Mouse (Mus musculus) testis, adult 2 months (tissue): ENCODE results near the gene Hal. TPM values are rescaled to one million over a fixed set of nuclear protein-coding genes. Genes with fewer than 3 reads are reported as not detected.
"Not testable (repeated sequence)": the region's sequence is repeated elsewhere in the genome, so short reads cannot be mapped to it uniquely, and the experiment has no call there.

Experiments
- H3K27ac ChIP-seq: fragments of 200-500 bp; 2 replicates; pipeline ENCODE4 v1.5.1; 2012; ENCODE audit warnings: low read depth, low read length; ENCODE audit not compliant: control insufficient read depth, insufficient read depth
- H3K27me3 ChIP-seq: fragments of 200-500 bp; 2 replicates; pipeline ENCODE4 v1.6.1; 2012; ENCODE audit warnings: mild to moderate bottlenecking, low read length, moderate library complexity; ENCODE audit not compliant: control insufficient read depth, insufficient read depth
- H3K36me3 ChIP-seq: fragments of 200-500 bp; 2 replicates; pipeline ENCODE4 v1.6.1; 2012; ENCODE audit warnings: mild to moderate bottlenecking, low read length; ENCODE audit not compliant: control insufficient read depth, insufficient read depth
- H3K4me1 ChIP-seq: fragments of 200-500 bp; 2 replicates; pipeline ENCODE4 v1.6.1; 2012; ENCODE audit warnings: low read length; ENCODE audit not compliant: control insufficient read depth, insufficient read depth
- H3K4me3 ChIP-seq: fragments of 200-500 bp; 2 replicates; pipeline ENCODE4 v1.5.1; 2012; ENCODE audit warnings: low read depth, mild to moderate bottlenecking, low read length, moderate library complexity, mixed read lengths; ENCODE audit not compliant: control insufficient read depth
- CTCF ChIP-seq: fragments of 200-500 bp; IDR thresholded peaks from 2 replicates; pipeline ENCODE4 v1.5.1; 2012; ENCODE audit warnings: low read depth, mild to moderate bottlenecking, inconsistent platforms, low read length, moderate library complexity; ENCODE audit not compliant: control insufficient read depth, insufficient read depth, insufficient replicate concordance
- POLR2A ChIP-seq: fragments of 200-500 bp; IDR thresholded peaks from 2 replicates; pipeline ENCODE4 v1.6.1; 2012; ENCODE audit warnings: low read depth, mild to moderate bottlenecking, inconsistent platforms, low read length, moderate library complexity; ENCODE audit not compliant: control insufficient read depth
- polyA plus RNA-seq: library from polyadenylated mRNA; depleted of rRNA; stranded (reverse); fragments of >200 nt; gene quantifications from 2 replicates; pipeline ENCODE4 v1.2.3, GENCODE M21; 2012

Hal gene
- polyA plus RNA-seq, 1 experiment: 1.6 TPM

DNA sequence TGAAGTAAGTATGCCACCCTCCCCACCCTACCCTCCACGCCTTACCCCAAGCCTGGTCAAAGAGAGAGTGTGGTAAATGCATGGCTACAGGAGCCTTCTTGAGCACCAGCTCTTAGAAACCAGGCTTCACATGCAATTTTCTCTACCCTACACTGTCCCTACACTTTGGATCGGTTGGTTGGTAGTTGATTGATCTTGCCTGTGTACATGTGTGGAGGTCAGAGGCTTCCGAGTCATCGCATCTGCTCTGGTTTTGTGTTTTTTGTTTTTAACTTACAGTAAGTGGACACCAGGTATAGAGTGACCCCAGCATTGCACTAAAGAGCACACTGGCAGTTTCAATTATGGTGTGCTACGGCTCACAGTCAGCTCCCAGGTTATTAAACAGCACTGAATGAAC lies 55.6 kb downstream of the Hal start:
- Histone ChIP-seq H3K4me3 (no peak overlapping the region), H3K36me3 (no peaks in the 10 kb centered on the region; the same call in 1 of the 2 replicates), H3K4me1 (peaks cover 9% of the 10 kb centered on the region), H3K27ac (no peak overlapping the region), H3K27me3 (no peaks in the 10 kb centered on the region)
- no peak for TF ChIP-seq CTCF
- no peak for TF ChIP-seq POLR2A

GRCm38 (mm10) chr10:93547741-93548270 lies 59.2 kb downstream of the Hal start:
- TF ChIP-seq POLR2A: no peak
- TF ChIP-seq CTCF: no peak
- H3K27ac ChIP-seq: no peak overlapping the region
- no peaks in the 10 kb centered on the region for H3K4me1 ChIP-seq
- no peaks in the 10 kb centered on the region; the same call in 1 of the 2 replicates for H3K36me3 ChIP-seq
- no peak overlapping the region for H3K4me3 ChIP-seq
- no peaks in the 10 kb centered on the region for H3K27me3 ChIP-seq

DNA sequence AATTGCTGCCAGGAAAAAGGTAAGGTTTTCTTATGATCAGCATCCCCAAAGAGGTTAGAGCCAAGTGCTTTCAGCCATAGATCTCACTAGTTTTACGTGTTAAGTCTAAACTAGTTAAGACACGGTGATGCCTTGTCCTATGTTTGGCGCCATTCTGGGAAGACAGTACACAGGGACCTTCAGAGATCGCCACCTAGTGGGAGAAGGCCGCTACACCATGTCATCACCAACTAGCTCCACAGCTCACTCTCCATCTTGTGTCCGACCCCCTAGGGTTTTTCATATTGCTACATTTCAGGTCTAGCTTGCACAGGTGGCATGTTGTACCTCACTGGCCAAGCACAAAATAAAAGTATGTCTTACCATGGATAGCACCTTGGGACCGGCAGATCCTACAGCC lies 60.4 kb downstream of the Hal start:
- TF ChIP-seq POLR2A (no peak), CTCF (peak; percentile 91; the same call in 1 of the 2 replicates)
- H3K27ac ChIP-seq: no peak overlapping the region

DNA sequence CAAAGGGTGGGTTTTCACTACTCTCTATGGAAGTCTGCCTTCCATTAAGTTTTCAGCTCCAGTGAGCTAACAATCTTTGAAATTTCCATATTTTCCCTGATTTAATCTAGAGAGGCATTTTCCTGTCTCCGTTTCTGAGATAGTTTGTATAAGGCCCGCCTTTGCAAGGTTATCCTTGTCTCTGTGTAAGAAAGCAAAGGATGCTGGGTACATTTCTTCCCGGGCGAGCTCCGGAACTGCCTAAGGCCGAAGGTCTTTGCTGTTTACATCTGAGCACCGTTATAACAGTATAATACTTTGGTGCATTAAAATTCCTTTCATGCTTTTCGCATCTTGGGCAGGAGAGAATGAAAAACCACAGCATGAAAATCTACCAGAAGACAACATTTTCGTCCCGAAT lies 61.3 kb downstream of the Hal start:
- no peak for TF ChIP-seq CTCF
- H3K4me1 ChIP-seq: peaks cover 1% of the 10 kb centered on the region; the same call in 1 of the 2 replicates
- H3K27me3 ChIP-seq: no peaks in the 10 kb centered on the region
- no peaks in the 10 kb centered on the region; the same call in 1 of the 2 replicates for H3K36me3 ChIP-seq
- H3K4me3 ChIP-seq: peak overlapping the region; percentile 30; the same call in 1 of the 2 replicates
- no peak overlapping the region for H3K27ac ChIP-seq

More for the DNA sequence above, 60.4 kb downstream of the Hal start:
- no peaks in the 10 kb centered on the region; the same call in 1 of the 2 replicates for H3K36me3 ChIP-seq
- H3K4me3 ChIP-seq: no peak overlapping the region; the same call in 1 of the 2 replicates
- no peaks in the 10 kb centered on the region for H3K4me1 ChIP-seq
- H3K27me3 ChIP-seq: no peaks in the 10 kb centered on the region

DNA sequence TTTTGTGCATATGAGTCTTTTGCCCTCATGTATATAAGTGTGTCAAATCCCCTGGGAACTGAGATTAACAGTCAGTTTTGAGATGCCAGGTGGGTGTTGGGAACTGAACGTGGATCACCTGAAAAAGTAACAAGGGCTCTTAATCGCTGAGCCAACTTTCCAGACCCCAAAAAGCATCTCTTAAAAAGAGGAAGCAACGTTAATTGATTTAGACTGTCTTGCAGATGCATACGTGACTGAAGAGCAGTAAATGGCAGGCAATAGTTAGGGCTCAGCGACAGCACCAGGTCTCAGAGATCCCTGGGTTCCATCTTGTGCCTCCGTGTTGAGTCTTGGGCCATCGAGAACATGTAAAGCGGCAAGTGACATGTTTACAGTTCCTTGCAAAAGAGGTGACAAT lies 64.0 kb downstream of the Hal start:
- H3K4me3 ChIP-seq: no peak overlapping the region
- H3K27ac ChIP-seq: no peak overlapping the region
- TF ChIP-seq CTCF (no peak), POLR2A (no peak)
- H3K36me3 ChIP-seq: no peaks in the 10 kb centered on the region; the same call in 1 of the 2 replicates
- H3K4me1 ChIP-seq: peaks cover 2% of the 10 kb centered on the region; the same call in 1 of the 2 replicates
- no peaks in the 10 kb centered on the region for H3K27me3 ChIP-seq

GRCm38 (mm10) chr10:93557971-93558370 lies 69.4 kb downstream of the Hal start:
- not testable (repeated sequence) for H3K27ac ChIP-seq, H3K27me3 ChIP-seq, H3K4me3 ChIP-seq, H3K4me1 ChIP-seq, H3K36me3 ChIP-seq

- Histone ChIP-seq H3K27me3 (no peaks in the 10 kb centered on the region), H3K4me1 (peaks cover 5% of the 10 kb centered on the region), H3K27ac (no peak overlapping the region), H3K36me3 (no peaks in the 10 kb centered on the region; the same call in 1 of the 2 replicates), H3K4me3 (peak overlapping the region; percentile 35; the same call in 1 of the 2 replicates)
- TF ChIP-seq POLR2A (no peak), CTCF (no peak)
Measured at GRCm38 (mm10) chr10:93559786-93560185, 71.2 kb downstream of the Hal start.

DNA sequence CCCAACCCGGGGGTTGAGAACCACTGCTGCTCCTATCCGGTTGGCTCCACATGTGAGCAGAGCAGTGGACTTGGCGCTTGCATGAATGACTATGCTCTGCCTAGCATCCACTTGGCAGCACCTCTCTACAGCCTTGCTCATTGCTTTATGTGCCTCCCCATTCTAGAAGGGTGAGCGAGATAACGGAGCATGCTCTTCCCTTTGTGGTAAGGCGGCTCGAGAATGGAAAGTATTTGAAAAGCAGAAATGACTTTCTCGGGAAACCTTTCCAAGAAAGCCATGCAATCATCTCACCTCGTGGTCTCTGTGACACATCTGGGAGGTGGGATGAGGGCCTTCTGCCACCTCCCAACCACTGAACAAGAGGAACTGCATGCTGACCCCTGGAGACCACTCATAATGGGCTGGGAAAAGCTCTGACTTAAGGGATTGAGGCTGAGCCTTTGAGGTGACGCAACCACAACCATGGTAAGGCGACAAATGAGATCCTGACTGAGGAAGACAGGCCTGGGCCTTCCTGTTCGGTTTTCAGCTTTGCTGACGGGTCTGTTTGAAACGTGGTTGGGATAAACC lies 76.0 kb downstream of the Hal start:
- Histone ChIP-seq H3K36me3 (no peaks in the 10 kb centered on the region), H3K4me1 (peaks cover 3% of the 10 kb centered on the region), H3K27ac (no peak overlapping the region), H3K27me3 (no peaks in the 10 kb centered on the region), H3K4me3 (no peak overlapping the region)
- TF ChIP-seq POLR2A: no peak
- no peak for TF ChIP-seq CTCF
